Mouse (Mus musculus) forebrain, embryonic 11.5 days (tissue): Measurements from ENCODE around the gene Ccdc30. TPM values are rescaled to one million over a fixed set of nuclear protein-coding genes. Genes with fewer than 3 reads are reported as not detected.

ENCODE experiments used
- ATAC-seq: fragments of 200-750 bp; cut with Nextera tagmentation; replicated peaks from 2 replicates; pipeline ENCODE4 v1.8.0; 2017; ENCODE audit warnings: moderate TSS enrichment; ENCODE audit not compliant: low FRiP score
- DNase-seq: peaks from one replicate; pipeline ENCODE4 v3.0.0-alpha.2; 2017; ENCODE audit warnings: low spot score
- H3K27ac ChIP-seq: fragments of 300-500 bp; sonication (generic); 2 replicates; pipeline ENCODE4 v1.5.1; 2014; ENCODE audit warnings: low read depth, low read length
- H3K27me3 ChIP-seq: fragments of 300-500 bp; sonication (generic); 2 replicates; pipeline ENCODE4 v1.6.1; 2014; ENCODE audit warnings: mild to moderate bottlenecking, low read length, mixed read lengths; ENCODE audit not compliant: control insufficient read depth, insufficient read depth
- H3K36me3 ChIP-seq: fragments of 300-500 bp; sonication (generic); 2 replicates; pipeline ENCODE4 v1.6.1; 2014; ENCODE audit warnings: mild to moderate bottlenecking, low read length, moderate library complexity, mixed read lengths; ENCODE audit not compliant: control insufficient read depth, insufficient read depth
- H3K4me1 ChIP-seq: fragments of 300-500 bp; sonication (generic); replicated peaks from 2 replicates; pipeline ENCODE4 v1.6.1; 2014; ENCODE audit warnings: low read length, mixed read lengths; ENCODE audit not compliant: control insufficient read depth, insufficient read depth
- H3K4me2 ChIP-seq: fragments of 300-500 bp; sonication (generic); 2 replicates; pipeline ENCODE4 v1.6.1; 2014; ENCODE audit warnings: low read depth, mild to moderate bottlenecking, low read length, moderate library complexity, mixed read lengths; ENCODE audit not compliant: severe bottlenecking
- H3K4me3 ChIP-seq: fragments of 300-500 bp; sonication (generic); 2 replicates; pipeline ENCODE4 v1.5.1; 2014; ENCODE audit warnings: low read depth, low read length
- H3K9ac ChIP-seq: fragments of 300-500 bp; sonication (generic); 2 replicates; pipeline ENCODE4 v1.6.1; 2014; ENCODE audit warnings: low read length
- H3K9me3 ChIP-seq: fragments of 300-500 bp; sonication (generic); 2 replicates; pipeline ENCODE4 v1.6.1; 2016; ENCODE audit warnings: low read length, mixed read lengths; ENCODE audit not compliant: control insufficient read depth
- WGBS: fragments of 180-500 bp; shearing (Covaris S2); extraction: QIAGEN DNeasy Blood & Tissue Kit; methylation state at CpG from one replicate; pipeline ENCODE4 v1.1.7; 2014; 5-methylcytosine and 5-hydroxymethylcytosine counted together
- polyA plus RNA-seq: library from polyadenylated mRNA; unstranded; fragments of >200 nt; fragmentation: Nextera tagmentation; extraction: Ambion mirVana; gene quantifications from 2 replicates; pipeline ENCODE4 v1.2.1, GENCODE M21; 2014

Gene Ccdc30
- polyA plus RNA-seq, 1 experiment from 2014 or later = 10.2 TPM

DNA sequence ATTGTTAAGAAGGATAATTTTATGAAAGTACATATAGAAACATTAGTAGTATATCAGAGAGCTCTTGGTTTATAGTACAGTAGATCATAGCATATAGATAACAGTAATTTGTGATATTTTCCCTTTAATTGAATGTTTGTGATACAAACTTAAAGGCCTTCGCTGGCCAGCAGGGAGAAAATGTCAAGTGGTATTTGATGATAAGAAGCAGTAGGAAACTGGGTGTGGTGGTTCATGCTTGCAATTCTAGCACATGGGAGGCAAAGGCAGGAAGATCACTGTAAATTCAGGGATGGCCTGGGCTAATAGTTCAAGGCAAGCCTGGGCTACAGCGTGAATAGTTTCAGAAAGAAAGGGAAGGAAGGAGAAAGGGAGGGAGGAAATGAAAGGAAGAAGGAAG, 9.8 kb upstream of the Ccdc30 start:
- Histone ChIP-seq H3K9ac (no peak overlapping the region), H3K36me3 (no peaks in the 10 kb centered on the region), H3K9me3 (no peaks in the 10 kb centered on the region), H3K4me3 (no peak overlapping the region), H3K27me3 (no peaks in the 10 kb centered on the region), H3K27ac (no peak overlapping the region), H3K4me1 (peaks cover 8% of the 10 kb centered on the region; the same call in 1 of the 2 replicates), H3K4me2 (no peak overlapping the region)
- no peak for ATAC-seq
- no peak for DNase-seq
- 90% methylated on average over 2 of the region's 2 CpGs for WGBS

DNA sequence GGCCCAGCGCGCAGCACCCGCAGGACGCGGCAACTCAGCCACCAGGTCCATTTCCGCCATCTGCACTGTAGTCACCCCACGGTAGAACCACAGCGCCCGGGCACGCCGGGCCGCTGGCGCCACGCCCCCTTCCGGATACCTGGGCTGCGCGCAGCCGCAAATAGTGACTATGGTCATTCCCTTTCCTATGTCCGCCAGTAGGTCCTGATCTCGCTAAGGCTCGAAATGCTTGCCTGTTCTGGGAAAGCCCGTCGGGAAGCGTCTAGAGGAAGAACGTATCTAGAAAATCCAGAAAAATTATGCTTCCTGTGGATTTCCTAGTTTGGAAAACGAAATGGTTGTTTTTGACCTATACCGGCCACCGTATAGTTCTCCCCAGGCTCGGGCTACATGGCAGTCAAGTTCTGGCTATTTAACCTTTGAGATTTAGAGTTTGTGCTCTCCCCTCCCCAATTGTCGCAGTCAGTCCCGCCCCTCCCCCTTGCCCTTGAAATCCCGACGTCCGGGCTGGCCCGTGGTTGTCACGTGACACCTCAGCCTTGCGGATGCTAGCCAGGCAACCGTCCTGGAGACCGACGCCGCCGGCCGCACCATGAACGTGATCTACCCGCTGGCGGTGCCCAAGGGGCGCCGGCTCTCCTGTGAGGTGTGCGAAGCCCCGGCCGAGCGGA, 7.1 kb upstream of the Ccdc30 start, which contains the start of the genes Ppcs and Zmynd12:
TSS of gene Ppcs (minus strand) at position 127 of the 671 bp plus-strand sequence.
TSS of gene Zmynd12 (plus strand) at position 521 of the 671 bp plus-strand sequence.
- peak within 1 kb of the TSS; percentile 59 for H3K4me3 ChIP-seq
- no peaks in the 10 kb centered on the region for H3K36me3 ChIP-seq
- ATAC-seq (peak; percentile 96), DNase-seq (peak; percentile 94)
- no peaks in the 10 kb centered on the region for H3K9me3 ChIP-seq
- peak within 1 kb of the TSS; percentile 86 for H3K4me2 ChIP-seq
- under 1% methylated on average over 52 of the region's 52 CpGs for WGBS
- H3K27me3 ChIP-seq = no peaks in the 10 kb centered on the region
- H3K27ac ChIP-seq = peak within 1 kb of the TSS; percentile 62; the same call in 1 of the 2 replicates
- peak within 1 kb of the TSS; percentile 80 for H3K9ac ChIP-seq
- H3K4me1 ChIP-seq = peaks cover 8% of the 10 kb centered on the region; the same call in 1 of the 2 replicates

DNA sequence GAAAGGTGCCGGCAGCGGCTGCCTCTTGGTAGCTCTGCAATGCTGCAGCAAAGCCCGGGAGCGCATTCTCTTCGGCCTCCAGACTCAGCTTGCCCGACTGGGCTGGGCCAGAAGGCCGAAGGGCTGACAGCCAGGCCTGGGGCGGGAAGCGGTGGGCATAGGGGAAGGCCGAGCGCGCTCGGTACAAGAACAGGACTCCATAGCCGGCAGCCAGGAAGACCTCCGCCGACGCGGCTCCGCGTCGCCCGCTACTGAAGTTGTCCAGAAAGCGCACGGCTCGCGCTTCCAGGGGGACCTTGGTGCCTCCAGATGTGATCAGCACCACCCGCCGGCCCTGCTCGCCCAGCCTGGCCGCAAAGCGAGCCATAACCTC, 6.6 kb upstream of the Ccdc30 start:
- 0 out of 2 replicates have a peak overlapping the region, but pooled peaks have one; percentile 62 for H3K27ac ChIP-seq
- no peaks in the 10 kb centered on the region for H3K27me3 ChIP-seq
- ATAC-seq = peak; percentile 48
- H3K4me3 ChIP-seq = peak overlapping the region; percentile 59
- peak overlapping the region; percentile 80 for H3K9ac ChIP-seq
- H3K4me2 ChIP-seq = peak overlapping the region; percentile 86
- WGBS = under 1% methylated on average over 31 of the region's 31 CpGs
- H3K4me1 ChIP-seq = peaks cover 8% of the 10 kb centered on the region; the same call in 1 of the 2 replicates
- H3K36me3 ChIP-seq = no peaks in the 10 kb centered on the region
- no peak for DNase-seq
- H3K9me3 ChIP-seq = no peaks in the 10 kb centered on the region

DNA sequence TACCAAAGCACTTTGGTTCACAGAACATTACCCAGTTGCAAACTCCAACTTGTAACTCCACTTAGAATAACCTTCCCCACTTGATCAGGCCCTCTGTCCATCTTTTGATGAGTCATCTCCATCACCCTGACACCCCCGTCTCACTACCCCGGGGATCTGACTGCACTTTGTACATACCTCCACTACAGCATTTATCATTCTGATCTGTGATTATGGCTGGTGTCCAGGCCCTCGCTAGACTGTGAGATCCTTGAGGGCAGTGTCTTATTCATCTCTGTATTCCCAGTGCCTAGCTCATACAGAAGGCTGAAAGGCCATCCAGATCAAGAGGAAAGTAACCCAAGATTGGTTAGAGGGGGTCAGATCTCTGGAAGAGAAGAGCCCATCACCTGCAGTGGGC, 5.9 kb upstream of the Ccdc30 start:
- ATAC-seq = no peak
- Histone ChIP-seq H3K9ac (peak overlapping the region; percentile 80; the same call in 1 of the 2 replicates), H3K4me2 (peak overlapping the region; percentile 86), H3K36me3 (no peaks in the 10 kb centered on the region), H3K27me3 (no peaks in the 10 kb centered on the region), H3K4me3 (peak overlapping the region; percentile 59), H3K9me3 (no peaks in the 10 kb centered on the region), H3K4me1 (peaks cover 8% of the 10 kb centered on the region; the same call in 1 of the 2 replicates), H3K27ac (no peak overlapping the region)
- DNase-seq = no peak
- WGBS = 73% methylated on average over 3 of the region's 3 CpGs

DNA sequence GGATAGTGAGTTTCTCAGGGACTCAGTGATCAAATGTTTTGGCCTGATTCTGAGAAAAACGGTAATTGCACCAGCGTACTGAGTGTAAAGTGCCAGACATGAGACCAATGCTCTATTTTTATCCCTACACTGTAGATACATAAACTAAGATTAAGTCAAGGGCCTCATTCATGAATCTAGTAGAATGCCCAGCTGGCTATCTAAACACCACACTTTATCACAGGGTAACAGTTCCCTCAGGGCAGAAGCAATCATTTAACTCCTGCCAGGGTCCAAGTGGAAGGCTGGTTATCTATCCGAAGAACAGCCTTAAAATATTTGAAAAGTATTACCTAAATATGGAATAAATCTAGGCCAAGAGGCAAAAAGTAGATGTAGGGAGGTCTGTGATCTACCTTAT, 2.6 kb upstream of the Ccdc30 start:
- H3K9ac ChIP-seq = no peak overlapping the region
- no peak for ATAC-seq
- no peak overlapping the region for H3K4me3 ChIP-seq
- peaks cover 9% of the 10 kb centered on the region; the same call in 1 of the 2 replicates for H3K4me1 ChIP-seq
- no peak overlapping the region for H3K4me2 ChIP-seq
- no peaks in the 10 kb centered on the region for H3K9me3 ChIP-seq
- no peak for DNase-seq
- H3K36me3 ChIP-seq = no peaks in the 10 kb centered on the region
- no peak overlapping the region for H3K27ac ChIP-seq
- no peaks in the 10 kb centered on the region for H3K27me3 ChIP-seq
- WGBS = 88% methylated on average over 3 of the region's 3 CpGs

DNA sequence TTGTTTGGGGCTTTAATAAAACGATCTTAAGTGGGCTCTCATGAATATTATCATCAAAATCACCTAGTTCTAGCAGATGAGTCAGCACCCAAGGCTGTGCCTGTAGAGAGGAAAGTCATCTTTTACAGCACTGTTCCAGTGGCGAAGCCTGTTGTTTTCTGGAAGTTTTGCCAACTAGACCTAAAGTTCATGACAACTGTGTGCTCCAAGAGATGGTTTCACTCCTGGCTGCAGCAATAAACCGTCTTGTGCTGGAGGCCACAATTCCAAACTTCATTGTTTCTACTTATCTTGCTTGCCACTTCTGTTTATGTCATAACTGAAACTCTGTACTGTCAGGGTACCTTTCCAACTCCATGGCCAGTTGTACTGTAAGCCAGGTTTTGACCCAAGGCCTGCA, 1.9 kb upstream of the Ccdc30 start:
- H3K27ac ChIP-seq = no peak overlapping the region
- H3K9ac ChIP-seq = no peak overlapping the region
- H3K27me3 ChIP-seq = no peaks in the 10 kb centered on the region
- WGBS = 85% methylated on average over 3 of the region's 3 CpGs
- H3K9me3 ChIP-seq = no peaks in the 10 kb centered on the region
- H3K4me1 ChIP-seq = peaks cover 9% of the 10 kb centered on the region; the same call in 1 of the 2 replicates
- H3K4me3 ChIP-seq = no peak overlapping the region
- DNase-seq (no peak), ATAC-seq (no peak)
- no peaks in the 10 kb centered on the region for H3K36me3 ChIP-seq
- H3K4me2 ChIP-seq = no peak overlapping the region

DNA sequence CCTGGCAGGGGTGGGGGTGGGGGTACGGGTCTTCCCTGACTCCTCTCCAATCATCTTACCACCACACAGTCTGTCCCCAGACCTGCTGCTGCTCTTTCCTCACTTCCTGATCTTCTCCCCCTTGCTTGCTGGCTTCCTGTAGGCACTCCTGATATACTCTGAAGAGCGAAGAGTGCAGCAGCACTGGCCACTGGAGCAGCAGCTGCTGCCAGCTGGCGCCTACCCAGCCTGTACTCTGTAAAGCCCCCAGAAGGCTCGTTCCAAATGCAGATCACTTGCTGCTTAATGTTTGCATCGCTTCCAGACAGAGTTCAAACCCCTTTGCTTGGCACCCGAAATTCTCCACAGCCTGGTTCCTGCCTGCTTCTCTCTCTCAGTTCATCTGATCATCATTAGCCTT, 2.5 kb downstream of the Ccdc30 start:
- 83% methylated on average over 6 of the region's 6 CpGs for WGBS
- ATAC-seq = no peak
- Histone ChIP-seq H3K27me3 (no peaks in the 10 kb centered on the region), H3K27ac (no peak overlapping the region), H3K9ac (no peak overlapping the region), H3K4me2 (no peak overlapping the region), H3K9me3 (no peaks in the 10 kb centered on the region), H3K36me3 (no peaks in the 10 kb centered on the region), H3K4me1 (0 out of 2 replicates have a peak, but pooled peaks cover 2% of the 10 kb centered on the region), H3K4me3 (no peak overlapping the region)
- no peak for DNase-seq

DNA sequence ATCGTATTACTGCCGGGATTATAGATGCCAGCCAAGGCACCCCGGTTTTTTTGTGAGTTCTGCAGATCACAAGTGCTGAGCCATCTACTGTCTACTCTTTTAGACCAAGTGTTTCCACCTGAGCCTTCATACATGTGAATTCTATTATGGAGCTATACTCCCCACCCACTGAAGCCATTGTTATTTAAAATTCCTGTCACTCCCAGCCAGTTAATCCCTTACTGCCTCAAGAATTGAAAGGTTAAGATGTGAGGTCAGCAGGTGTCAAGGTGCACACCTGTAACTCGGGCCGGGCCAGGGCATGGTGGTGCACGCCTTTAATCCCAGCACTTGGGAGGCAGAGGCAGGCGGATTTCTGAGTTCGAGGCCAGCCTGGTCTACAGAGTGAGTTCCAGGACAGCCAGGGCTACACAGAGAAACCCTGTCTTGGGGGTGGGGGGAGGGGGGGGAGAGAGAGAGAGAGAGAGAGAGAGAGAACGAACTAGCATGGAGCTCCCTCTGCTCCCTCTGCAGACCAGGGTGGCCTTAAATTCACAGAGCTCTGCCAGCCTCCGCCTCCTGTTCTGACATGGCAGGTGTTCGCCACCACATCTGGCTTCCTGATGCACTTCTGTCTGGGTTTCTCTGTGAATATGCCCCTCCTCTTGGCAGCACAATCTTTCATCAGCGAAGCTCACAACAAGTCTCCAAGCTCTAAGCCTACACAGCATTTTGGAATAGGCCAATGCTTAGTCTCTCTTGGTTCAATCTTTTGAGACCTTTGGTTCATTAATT, 3.3 kb downstream of the Ccdc30 start:
- ATAC-seq (no peak), DNase-seq (no peak)
- Histone ChIP-seq H3K4me3 (no peak overlapping the region), H3K4me2 (no peak overlapping the region), H3K27me3 (no peaks in the 10 kb centered on the region), H3K4me1 (0 out of 2 replicates have a peak, but pooled peaks cover 2% of the 10 kb centered on the region), H3K9me3 (no peaks in the 10 kb centered on the region), H3K27ac (no peak overlapping the region), H3K36me3 (no peaks in the 10 kb centered on the region), H3K9ac (no peak overlapping the region)
- WGBS = 80% methylated on average over 12 of the region's 12 CpGs
